Mouse (Mus musculus): ENCODE measurements around the gene Emsy.

GRCm38 (mm10) chr7:98690126-98690525 is 33.5 kb upstream of the Emsy start:
- TF ChIP-seq CTCF (IDR thresholded peaks at IDR 0.05), result no peak
- TF ChIP-seq POLR2A (IDR thresholded peaks at IDR 0.05; ENCODE audit: insufficient read depth, low read depth, low read length), result no peak
